Mouse (Mus musculus): Measurements from ENCODE around the gene Syt9.

DNA sequence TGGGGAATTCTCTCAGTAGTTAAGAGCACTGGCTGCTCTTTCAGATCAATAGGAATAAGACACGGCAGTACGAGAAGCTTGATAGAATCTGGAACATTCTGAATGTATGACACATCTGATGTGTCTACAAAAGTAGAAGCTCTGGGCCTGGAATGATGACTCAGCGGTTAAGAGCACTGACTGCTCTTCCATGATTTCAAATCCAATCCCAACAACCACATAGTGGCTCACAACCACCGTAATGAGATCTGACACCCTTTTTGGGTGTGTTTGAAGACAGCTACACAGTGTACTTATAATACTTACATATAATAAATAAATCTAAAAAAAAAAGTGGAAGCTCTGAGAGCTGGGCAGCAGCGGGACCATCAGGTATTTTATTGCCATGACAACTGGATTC, 31.5 kb upstream of the Syt9 start:
- TF ChIP-seq POLR2A (IDR thresholded peaks at IDR 0.05; ENCODE audit: borderline replicate concordance, extremely low read depth, low read depth, low read length) (no peak), CTCF (IDR thresholded peaks at IDR 0.05; ENCODE audit: insufficient read depth, low read length) (no peak)

Data from lung, adult 2 months (tissue).